Mouse (Mus musculus): Measurements from ENCODE around the gene 6030445D17Rik. TPM values are rescaled to one million over a fixed set of nuclear protein-coding genes. Genes with fewer than 3 reads are reported as not detected.

6030445D17Rik gene
- polyA plus RNA-seq, 1 experiment from 2014 or later: not detected

DNA sequence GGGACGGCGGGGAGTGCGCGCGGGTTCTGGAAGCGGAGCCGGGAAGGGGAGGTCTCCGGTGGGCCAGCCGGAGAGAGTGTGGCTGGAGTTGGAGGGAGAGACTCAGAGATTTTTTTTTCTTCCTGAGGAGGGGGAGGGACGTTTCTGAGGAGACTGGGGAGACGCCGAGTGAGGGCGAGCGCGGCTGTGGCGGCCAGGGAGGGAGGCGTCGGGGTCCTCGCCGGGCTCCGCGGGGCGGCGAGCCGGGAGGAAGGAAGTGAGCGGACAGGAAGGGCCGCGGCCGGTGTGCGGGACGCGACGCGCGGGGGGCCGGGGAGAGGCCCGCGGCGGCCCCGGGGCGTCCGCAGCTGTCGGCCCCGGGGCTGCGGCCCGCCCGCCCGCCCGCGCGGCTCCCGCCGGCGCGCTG is 7.9 kb downstream of the 6030445D17Rik start:
- H3K27ac ChIP-seq: no peak overlapping the region
- H3K79me2 ChIP-seq (ENCODE audit: inconsistent target): peaks cover 44% of the 10 kb centered on the region
- no peaks in the 10 kb centered on the region for H3K36me3 ChIP-seq (ENCODE audit: inconsistent target)
- under 1% methylated on average over 50 of the region's 55 CpGs for WGBS (ENCODE audit: missing documents)
- peak overlapping the region; percentile 25; the same call in 1 of the 2 replicates for H3K4me3 ChIP-seq (ENCODE audit: inconsistent target)

DNA sequence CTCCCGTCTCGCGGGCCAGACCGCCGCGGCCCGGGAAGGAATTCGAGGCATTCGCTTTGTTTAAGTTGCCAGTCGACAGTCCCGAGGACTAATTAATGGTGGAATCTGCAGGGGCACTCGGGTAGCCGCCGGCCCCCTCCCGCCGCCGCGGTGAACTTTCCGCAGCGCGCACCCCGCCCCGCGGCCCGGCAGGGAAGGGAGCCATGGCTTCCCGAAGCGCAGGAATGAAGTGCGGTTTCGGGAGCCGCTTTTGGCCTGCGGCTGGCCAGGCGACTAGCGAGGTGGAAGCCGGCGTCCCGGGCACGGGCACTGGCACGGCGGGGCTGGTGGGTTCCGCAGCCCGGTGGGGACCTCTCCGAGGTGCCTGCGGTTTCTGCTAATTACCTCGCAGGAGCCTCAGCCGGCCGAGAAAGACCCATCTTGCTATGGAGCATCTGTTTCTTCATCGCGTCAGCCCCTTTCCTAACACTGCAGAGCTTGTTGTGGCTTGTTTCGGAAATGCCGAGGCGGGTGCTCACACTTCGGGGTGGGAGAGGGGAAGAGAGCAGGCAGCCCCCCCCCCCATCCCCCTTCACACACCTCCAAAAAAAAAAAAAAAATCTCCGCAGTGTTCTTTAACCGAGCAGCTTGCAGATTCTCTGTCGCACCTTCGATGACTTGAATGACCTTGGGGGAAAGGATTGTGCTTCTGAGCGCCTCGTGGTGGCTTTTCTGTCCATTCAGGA is 8.5 kb downstream of the 6030445D17Rik start:
- peak overlapping the region; percentile 34 for H3K4me3 ChIP-seq (ENCODE audit: inconsistent target)
- no peaks in the 10 kb centered on the region for H3K36me3 ChIP-seq (ENCODE audit: inconsistent target)
- H3K79me2 ChIP-seq (ENCODE audit: inconsistent target): peaks cover 50% of the 10 kb centered on the region
- WGBS (ENCODE audit: missing documents): 2% methylated on average over 58 of the region's 58 CpGs
- no peak overlapping the region for H3K27ac ChIP-seq

DNA sequence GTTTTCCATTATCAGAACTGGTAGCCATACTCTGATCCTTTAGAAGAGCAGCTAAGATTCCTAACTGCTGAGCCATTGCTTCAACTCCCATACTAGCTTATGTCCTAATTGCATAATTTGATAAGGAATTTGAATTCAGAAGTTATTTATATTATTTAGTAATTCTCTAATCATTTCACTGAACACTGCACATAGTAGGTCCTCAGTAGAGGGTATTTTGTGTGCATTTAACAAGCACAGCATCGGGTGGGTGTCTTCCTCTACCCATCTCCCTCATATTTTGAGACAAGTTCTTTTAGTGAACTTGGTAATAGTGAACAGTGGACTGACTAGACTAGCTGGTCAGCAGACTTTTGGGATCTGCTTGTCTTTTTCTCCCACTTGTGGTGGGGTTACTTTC is 14.6 kb downstream of the 6030445D17Rik start:
- Histone ChIP-seq H3K4me3 (ENCODE audit: inconsistent target) (no peak overlapping the region), H3K79me2 (ENCODE audit: inconsistent target) (peaks cover 100% of the 10 kb centered on the region), H3K36me3 (ENCODE audit: inconsistent target) (no peaks in the 10 kb centered on the region), H3K27ac (no peak overlapping the region)
- WGBS (ENCODE audit: missing documents): 80% methylated on average over 1 of the region's 1 CpGs

DNA sequence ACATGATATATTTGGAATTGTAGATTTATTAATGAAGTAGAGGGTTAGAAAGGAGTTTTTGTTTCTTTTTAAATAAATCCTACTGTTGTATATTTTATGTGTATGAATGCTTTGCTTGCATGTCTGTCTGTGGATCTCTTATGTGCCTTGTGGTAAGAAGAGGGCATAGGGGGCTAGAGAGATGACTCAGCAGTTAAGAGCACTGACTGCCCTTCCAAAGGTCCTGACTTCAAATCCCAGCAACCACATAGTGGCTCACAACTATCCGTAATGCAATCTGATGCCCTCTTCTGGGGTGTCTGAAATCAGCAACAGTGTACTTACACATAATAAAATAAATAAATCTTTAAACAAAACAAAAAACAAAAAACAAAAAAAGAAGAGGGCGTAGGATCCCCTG is 24.5 kb downstream of the 6030445D17Rik start:
- H3K79me2 ChIP-seq (ENCODE audit: inconsistent target): peaks cover 100% of the 10 kb centered on the region
- H3K36me3 ChIP-seq (ENCODE audit: inconsistent target): no peaks in the 10 kb centered on the region
- no peak overlapping the region for H3K4me3 ChIP-seq (ENCODE audit: inconsistent target)
- no peak overlapping the region for H3K27ac ChIP-seq
- WGBS (ENCODE audit: missing documents): 90% methylated on average over 2 of the region's 2 CpGs

DNA sequence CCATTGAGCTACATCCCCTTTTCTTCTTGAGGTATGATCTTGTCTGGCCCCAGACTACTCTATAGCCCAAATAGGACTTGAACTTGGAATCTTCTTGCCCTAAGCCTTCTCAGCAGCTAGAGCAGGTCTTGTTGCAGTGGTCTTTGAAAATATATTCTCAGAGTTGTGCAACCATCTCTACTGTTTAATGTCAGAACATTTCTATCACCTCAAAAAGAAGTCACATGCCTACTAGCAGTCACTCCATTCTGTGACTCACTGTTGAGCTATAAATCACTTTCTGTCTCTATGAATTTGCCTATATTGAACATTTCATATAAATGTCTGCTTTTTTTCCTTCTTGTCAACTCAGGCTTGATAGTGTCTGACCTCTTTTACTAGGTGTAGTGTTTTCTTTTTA is 33.9 kb downstream of the 6030445D17Rik start:
- H3K27ac ChIP-seq: no peak overlapping the region
- no peak overlapping the region for H3K4me3 ChIP-seq (ENCODE audit: inconsistent target)
- H3K79me2 ChIP-seq (ENCODE audit: inconsistent target): peaks cover 100% of the 10 kb centered on the region
- no peaks in the 10 kb centered on the region for H3K36me3 ChIP-seq (ENCODE audit: inconsistent target)

DNA sequence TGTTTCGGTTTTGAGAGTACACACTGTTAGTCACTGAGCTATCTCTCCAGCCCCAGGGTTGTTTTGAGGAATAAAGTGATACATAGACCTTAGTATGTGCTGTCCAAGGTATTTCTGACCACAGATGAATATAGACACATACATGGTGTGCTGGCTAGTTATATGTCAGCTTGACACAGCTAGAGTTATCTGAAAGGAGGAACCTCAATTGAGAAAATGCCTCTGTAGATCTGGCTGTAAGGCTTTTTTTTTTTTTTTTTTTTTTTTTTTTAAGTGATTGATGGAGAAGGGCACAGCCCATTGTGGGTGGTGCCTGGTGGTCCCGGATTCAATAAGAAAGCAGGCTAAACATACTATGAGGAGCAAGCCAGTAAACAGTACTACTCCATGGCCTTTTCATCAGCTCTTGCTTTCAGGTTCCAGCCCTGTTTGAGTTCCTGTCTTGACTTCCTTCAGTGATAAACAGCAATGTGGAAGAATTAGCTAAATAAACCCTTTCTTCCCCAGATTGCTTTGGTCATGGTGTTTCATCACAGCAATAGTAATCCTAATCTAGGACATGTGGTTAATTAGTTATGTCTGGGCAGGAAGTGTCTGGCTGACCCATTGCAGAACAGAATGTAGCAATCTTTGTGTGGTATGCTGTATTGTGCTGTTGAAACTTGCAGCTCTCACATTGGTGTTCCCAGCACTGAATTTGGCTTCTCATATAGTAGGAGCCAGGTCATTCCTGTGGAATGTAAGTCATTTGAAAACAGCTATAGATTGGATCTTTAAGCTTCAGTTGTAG is 43.6 kb downstream of the 6030445D17Rik start:
- Histone ChIP-seq H3K79me2 (ENCODE audit: inconsistent target) (peaks cover 87% of the 10 kb centered on the region), H3K27ac (no peak overlapping the region), H3K4me3 (ENCODE audit: inconsistent target) (no peak overlapping the region), H3K36me3 (ENCODE audit: inconsistent target) (no peaks in the 10 kb centered on the region)
- WGBS (ENCODE audit: missing documents): 10% methylated on average over 2 of the region's 2 CpGs

DNA sequence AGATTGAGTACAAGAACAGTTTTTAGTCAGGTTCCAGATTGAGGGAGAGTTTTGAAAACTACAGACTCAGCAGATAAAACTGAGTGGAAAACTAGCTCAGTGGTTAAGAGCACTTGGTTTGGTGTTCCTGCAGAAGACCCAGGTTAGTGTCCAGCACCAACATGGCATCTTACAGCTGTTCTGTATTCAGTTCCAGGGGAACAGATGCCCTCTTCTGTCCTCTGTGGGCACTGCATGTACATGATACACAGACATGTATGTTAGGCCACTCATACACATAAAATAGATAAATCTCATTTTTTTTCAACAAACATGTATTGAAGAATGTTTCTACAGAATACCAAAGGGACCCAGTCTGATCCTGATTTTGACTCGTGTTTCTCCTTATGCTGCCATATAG is 47.8 kb downstream of the 6030445D17Rik start:
- WGBS (ENCODE audit: missing documents): 93% methylated on average over 1 of the region's 1 CpGs
- H3K27ac ChIP-seq: no peak overlapping the region
- H3K4me3 ChIP-seq (ENCODE audit: inconsistent target): no peak overlapping the region
- no peaks in the 10 kb centered on the region for H3K36me3 ChIP-seq (ENCODE audit: inconsistent target)
- H3K79me2 ChIP-seq (ENCODE audit: inconsistent target): peaks cover 81% of the 10 kb centered on the region

DNA sequence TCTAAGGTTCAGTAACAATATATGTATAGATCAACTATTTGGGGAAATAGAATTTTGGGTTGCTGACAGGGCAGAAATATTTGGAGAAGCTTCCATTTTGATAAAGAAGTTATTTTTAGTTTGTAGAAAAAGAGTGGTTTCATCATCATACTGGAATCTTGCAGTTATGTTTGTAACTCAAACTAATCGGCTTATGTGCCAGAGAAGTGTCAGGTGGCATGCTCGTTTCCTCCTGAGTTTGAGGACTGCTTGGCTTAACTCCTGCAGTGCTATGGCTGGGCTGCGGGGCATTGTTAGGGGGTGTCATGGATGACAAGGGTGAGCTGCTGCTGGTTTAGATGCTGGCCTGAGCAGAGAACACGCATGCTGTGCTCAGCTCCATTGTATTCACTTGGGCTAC is 49.7 kb downstream of the 6030445D17Rik start:
- H3K27ac ChIP-seq: no peak overlapping the region
- no peak overlapping the region for H3K4me3 ChIP-seq (ENCODE audit: inconsistent target)
- no peaks in the 10 kb centered on the region for H3K36me3 ChIP-seq (ENCODE audit: inconsistent target)
- 51% methylated on average over 4 of the region's 4 CpGs for WGBS (ENCODE audit: missing documents)
- peaks cover 94% of the 10 kb centered on the region for H3K79me2 ChIP-seq (ENCODE audit: inconsistent target)

DNA sequence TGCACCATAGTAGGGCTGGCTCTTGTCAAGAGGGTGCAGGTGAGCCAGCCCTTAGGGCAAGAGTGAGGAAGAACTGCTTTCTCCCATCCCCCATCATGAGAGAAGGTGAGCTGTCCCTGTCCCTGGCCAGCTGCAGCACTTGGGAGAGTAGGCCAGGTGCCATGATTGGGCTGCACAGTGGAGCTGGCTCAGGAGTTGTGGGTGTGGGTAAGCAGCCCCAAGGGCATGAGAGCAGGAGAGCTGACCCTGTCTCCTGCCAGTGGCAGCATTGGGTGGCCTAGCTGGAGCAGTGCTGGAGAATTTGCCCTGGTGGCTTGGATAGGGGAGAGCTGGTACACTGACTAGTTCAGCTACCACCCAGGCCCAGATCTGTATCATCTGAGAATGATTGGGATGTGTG is 50.9 kb downstream of the 6030445D17Rik start:
- Histone ChIP-seq H3K79me2 (ENCODE audit: inconsistent target) (peaks cover 94% of the 10 kb centered on the region), H3K27ac (no peak overlapping the region), H3K4me3 (ENCODE audit: inconsistent target) (no peak overlapping the region), H3K36me3 (ENCODE audit: inconsistent target) (no peaks in the 10 kb centered on the region)

Other genes starting within 250 kb of the 6030445D17Rik start
- not detected in 3 replicates for gene Tcea3, start 214.5 kb upstream of the 6030445D17Rik start, polyA plus RNA-seq (2018)
- 6.8 to 8.2 TPM (median 7.8 TPM) in 3 replicates for gene Zfp46, start 177.6 kb upstream of the 6030445D17Rik start, polyA plus RNA-seq (2018)
- 38.7 to 76.3 TPM (median 63.8 TPM) in 3 replicates for gene Hnrnpr, start 151.3 kb upstream of the 6030445D17Rik start, polyA plus RNA-seq (2018)
- not detected in 3 replicates for gene Htr1d, start 38.7 kb upstream of the 6030445D17Rik start, polyA plus RNA-seq (2018)
- gene Luzp1, start 7.5 kb downstream of the 6030445D17Rik start, polyA plus RNA-seq (2018): 11.1 to 15.6 TPM (median 13.1 TPM) in 3 replicates
- gene Kdm1a, start 140.5 kb downstream of the 6030445D17Rik start, polyA plus RNA-seq (2018): 24.0 to 31.4 TPM (median 26.0 TPM) in 3 replicates
- gene Tex46, start 148.2 kb downstream of the 6030445D17Rik start, polyA plus RNA-seq (2018): not detected in 3 replicates
- gene Lactbl1, start 160.4 kb downstream of the 6030445D17Rik start, polyA plus RNA-seq (2018): not detected in 3 replicates